Mouse (Mus musculus): ENCODE results near the gene Kansl1. TPM values are rescaled to one million over a fixed set of nuclear protein-coding genes. Genes with fewer than 3 reads are reported as not detected.

The Kansl1 gene
- polyA plus RNA-seq, 1 experiment = 60.1 TPM

- no peak overlapping the region for H3K27ac ChIP-seq (ENCODE audit: insufficient read depth, low read depth, low read length)
- TF ChIP-seq POLR2A (IDR thresholded peaks at IDR 0.05; ENCODE audit: low read depth, low read length) = no peak
- TF ChIP-seq CTCF (IDR thresholded peaks at IDR 0.05; ENCODE audit: extremely low read depth, insufficient read length, insufficient replicate concordance, low read depth, low read length) = no peak
- H3K4me1 ChIP-seq (ENCODE audit: control insufficient read depth, insufficient read depth, insufficient read length, low read length) = peaks cover 9% of the 10 kb centered on the region; the same call in 1 of the 2 replicates
- no peaks in the 10 kb centered on the region for H3K27me3 ChIP-seq (ENCODE audit: control insufficient read depth, insufficient read depth, low read length)
- 52% methylated on average over 4 of the region's 4 CpGs for WGBS
- no peaks in the 10 kb centered on the region for H3K36me3 ChIP-seq (ENCODE audit: control insufficient read depth, insufficient read depth, low read length)
- no peak overlapping the region for H3K4me3 ChIP-seq (ENCODE audit: low read depth, low read length)
These were observed 146.5 kb downstream of the Kansl1 start for GRCm38 (mm10) chr11:104322142-104322541.

GRCm38 (mm10) chr11:104320511-104320910 lies 148.2 kb downstream of the Kansl1 start:
- H3K36me3 ChIP-seq (ENCODE audit: control insufficient read depth, insufficient read depth, low read length) = no peaks in the 10 kb centered on the region
- no peak overlapping the region for H3K27ac ChIP-seq (ENCODE audit: insufficient read depth, low read depth, low read length)
- H3K27me3 ChIP-seq (ENCODE audit: control insufficient read depth, insufficient read depth, low read length) = no peaks in the 10 kb centered on the region
- 69% methylated on average over 5 of the region's 5 CpGs for WGBS
- H3K4me1 ChIP-seq (ENCODE audit: control insufficient read depth, insufficient read depth, insufficient read length, low read length) = peaks cover 18% of the 10 kb centered on the region
- TF ChIP-seq CTCF (IDR thresholded peaks at IDR 0.05; ENCODE audit: extremely low read depth, insufficient read length, insufficient replicate concordance, low read depth, low read length) (no peak), POLR2A (IDR thresholded peaks at IDR 0.05; ENCODE audit: low read depth, low read length) (no peak)
- H3K4me3 ChIP-seq (ENCODE audit: low read depth, low read length) = no peak overlapping the region

- no peaks in the 10 kb centered on the region for H3K27me3 ChIP-seq (ENCODE audit: control insufficient read depth, insufficient read depth, low read length)
- 2% methylated on average over 24 of the region's 24 CpGs for WGBS
- H3K4me1 ChIP-seq (ENCODE audit: control insufficient read depth, insufficient read depth, insufficient read length, low read length) = peaks cover 18% of the 10 kb centered on the region
- H3K27ac ChIP-seq (ENCODE audit: insufficient read depth, low read depth, low read length) = 0 out of 2 replicates have a peak overlapping the region, but pooled peaks have one; percentile 0
- H3K36me3 ChIP-seq (ENCODE audit: control insufficient read depth, insufficient read depth, low read length) = no peaks in the 10 kb centered on the region
- H3K4me3 ChIP-seq (ENCODE audit: low read depth, low read length) = peak overlapping the region; percentile 51
- no peak for TF ChIP-seq POLR2A (IDR thresholded peaks at IDR 0.05; ENCODE audit: low read depth, low read length)
These were observed 149.5 kb downstream of the Kansl1 start for GRCm38 (mm10) chr11:104318940-104319781.

GRCm38 (mm10) chr11:104317631-104318030 lies 151.0 kb downstream of the Kansl1 start:
- H3K27ac ChIP-seq (ENCODE audit: insufficient read depth, low read depth, low read length) = no peak overlapping the region
- 52% methylated on average over 3 of the region's 3 CpGs for WGBS
- TF ChIP-seq POLR2A (IDR thresholded peaks at IDR 0.05; ENCODE audit: low read depth, low read length) (no peak), CTCF (IDR thresholded peaks at IDR 0.05; ENCODE audit: extremely low read depth, insufficient read length, insufficient replicate concordance, low read depth, low read length) (no peak)
- no peak overlapping the region for H3K4me3 ChIP-seq (ENCODE audit: low read depth, low read length)
- H3K27me3 ChIP-seq (ENCODE audit: control insufficient read depth, insufficient read depth, low read length) = no peaks in the 10 kb centered on the region
- no peaks in the 10 kb centered on the region for H3K36me3 ChIP-seq (ENCODE audit: control insufficient read depth, insufficient read depth, low read length)
- peaks cover 18% of the 10 kb centered on the region for H3K4me1 ChIP-seq (ENCODE audit: control insufficient read depth, insufficient read depth, insufficient read length, low read length)

GRCm38 (mm10) chr11:104316685-104317400 lies 151.8 kb downstream of the Kansl1 start:
- TF ChIP-seq POLR2A (IDR thresholded peaks at IDR 0.05; ENCODE audit: low read depth, low read length) (no peak), CTCF (IDR thresholded peaks at IDR 0.05; ENCODE audit: extremely low read depth, insufficient read length, insufficient replicate concordance, low read depth, low read length) (no peak)
- Histone ChIP-seq H3K27ac (ENCODE audit: insufficient read depth, low read depth, low read length) (peak overlapping the region; percentile 35), H3K4me1 (ENCODE audit: control insufficient read depth, insufficient read depth, insufficient read length, low read length) (peaks cover 18% of the 10 kb centered on the region), H3K36me3 (ENCODE audit: control insufficient read depth, insufficient read depth, low read length) (no peaks in the 10 kb centered on the region), H3K27me3 (ENCODE audit: control insufficient read depth, insufficient read depth, low read length) (no peaks in the 10 kb centered on the region), H3K4me3 (ENCODE audit: low read depth, low read length) (peak overlapping the region; percentile 6; the same call in 1 of the 2 replicates)
- 18% methylated on average over 16 of the region's 16 CpGs for WGBS

- Histone ChIP-seq H3K27ac (ENCODE audit: insufficient read depth, low read depth, low read length) (no peak overlapping the region), H3K36me3 (ENCODE audit: control insufficient read depth, insufficient read depth, low read length) (no peaks in the 10 kb centered on the region), H3K27me3 (ENCODE audit: control insufficient read depth, insufficient read depth, low read length) (no peaks in the 10 kb centered on the region), H3K4me3 (ENCODE audit: low read depth, low read length) (no peak overlapping the region), H3K4me1 (ENCODE audit: control insufficient read depth, insufficient read depth, insufficient read length, low read length) (peaks cover 23% of the 10 kb centered on the region)
- 2% methylated on average over 6 of the region's 6 CpGs for WGBS
- peak; percentile 92; the same call in 1 of the 2 replicates for TF ChIP-seq CTCF (IDR thresholded peaks at IDR 0.05; ENCODE audit: extremely low read depth, insufficient read length, insufficient replicate concordance, low read depth, low read length)
- TF ChIP-seq POLR2A (IDR thresholded peaks at IDR 0.05; ENCODE audit: low read depth, low read length) = no peak
These were observed 153.0 kb downstream of the Kansl1 start for GRCm38 (mm10) chr11:104315703-104316102.

- peaks cover 26% of the 10 kb centered on the region for H3K4me1 ChIP-seq (ENCODE audit: control insufficient read depth, insufficient read depth, insufficient read length, low read length)
- TF ChIP-seq POLR2A (IDR thresholded peaks at IDR 0.05; ENCODE audit: low read depth, low read length) (no peak), CTCF (IDR thresholded peaks at IDR 0.05; ENCODE audit: extremely low read depth, insufficient read length, insufficient replicate concordance, low read depth, low read length) (peak; percentile 58; the same call in 1 of the 2 replicates)
- 72% methylated on average over 7 of the region's 7 CpGs for WGBS
- no peak overlapping the region for H3K4me3 ChIP-seq (ENCODE audit: low read depth, low read length)
- H3K27ac ChIP-seq (ENCODE audit: insufficient read depth, low read depth, low read length) = no peak overlapping the region
- no peaks in the 10 kb centered on the region for H3K27me3 ChIP-seq (ENCODE audit: control insufficient read depth, insufficient read depth, low read length)
- no peaks in the 10 kb centered on the region for H3K36me3 ChIP-seq (ENCODE audit: control insufficient read depth, insufficient read depth, low read length)
These were observed 157.0 kb downstream of the Kansl1 start for GRCm38 (mm10) chr11:104311643-104312042.
